Mouse (Mus musculus) limb, embryonic 13.5 days (tissue): ENCODE measurements at regions not wholly inside any gene's neighbourhood (a gene's known extent, or its start where the extent isn't known, plus 50 kb on each side); places are given as distances from the start of the nearest gene placed in this dataset.
A peak's percentile ranks its signal among the peaks of the same experiment; 100 is the strongest.
"Not testable (repeated sequence)": the region's sequence is repeated elsewhere in the genome, so short reads cannot be mapped to it uniquely, and the experiment has no call there.

Source experiments
- ATAC-seq: fragments of 200-750 bp; cut with Nextera tagmentation; 2 replicates; pipeline ENCODE4 v1.8.0; 2017; ENCODE audit warnings: low read depth, moderate number of reproducible peaks, moderate TSS enrichment; ENCODE audit not compliant: low FRiP score
- H3K27ac ChIP-seq: fragments of 300-500 bp; sonication (generic); 2 replicates; pipeline ENCODE4 v1.5.1; 2015; ENCODE audit warnings: inconsistent platforms, mild to moderate bottlenecking, moderate library complexity
- H3K27me3 ChIP-seq: fragments of 300-500 bp; sonication (generic); 2 replicates; pipeline ENCODE4 v1.6.1; 2015; ENCODE audit warnings: mild to moderate bottlenecking, inconsistent platforms
- H3K36me3 ChIP-seq: fragments of 300-500 bp; sonication (generic); 2 replicates; pipeline ENCODE4 v1.6.1; 2015; ENCODE audit warnings: inconsistent platforms, mild to moderate bottlenecking, moderate library complexity
- H3K4me1 ChIP-seq: fragments of 300-500 bp; sonication (generic); 2 replicates; pipeline ENCODE4 v1.6.1; 2015; ENCODE audit warnings: inconsistent platforms
- H3K4me2 ChIP-seq: fragments of 300-500 bp; sonication (generic); replicated peaks from 2 replicates; pipeline ENCODE4 v1.6.1; 2015; ENCODE audit warnings: inconsistent platforms, mild to moderate bottlenecking, moderate library complexity
- H3K4me3 ChIP-seq: fragments of 300-500 bp; sonication (generic); 2 replicates; pipeline ENCODE4 v1.5.1; 2015; ENCODE audit warnings: moderate library complexity, mild to moderate bottlenecking, inconsistent platforms
- H3K9ac ChIP-seq: fragments of 300-500 bp; sonication (generic); 2 replicates; pipeline ENCODE4 v1.6.1; 2015; ENCODE audit warnings: mild to moderate bottlenecking, inconsistent platforms
- H3K9me3 ChIP-seq: fragments of 300-500 bp; sonication (generic); 2 replicates; pipeline ENCODE4 v1.6.1; 2016; ENCODE audit warnings: inconsistent platforms
- WGBS: fragments of 180-500 bp; shearing (Covaris S2); methylation state at CpG from one replicate; pipeline ENCODE4 v1.1.7; 2015; 5-methylcytosine and 5-hydroxymethylcytosine counted together

GRCm38 (mm10) chr2:181930037-181930436 is 60.9 kb upstream of the Gm14496 start:
- Histone ChIP-seq H3K4me1 (no peaks in the 10 kb centered on the region), H3K4me2 (no peak overlapping the region), H3K9ac (no peak overlapping the region), H3K36me3 (no peaks in the 10 kb centered on the region), H3K4me3 (no peak overlapping the region), H3K9me3 (no peaks in the 10 kb centered on the region), H3K27me3 (no peaks in the 10 kb centered on the region), H3K27ac (no peak overlapping the region)
- WGBS = 87% methylated on average over 5 of the region's 5 CpGs
- no peak; the same call in 1 of the 2 replicates for ATAC-seq

GRCm38 (mm10) chr2:181930538-181930937 is 60.4 kb upstream of the Gm14496 start:
- not testable (repeated sequence) for H3K27ac ChIP-seq, H3K4me2 ChIP-seq, H3K36me3 ChIP-seq, H3K9me3 ChIP-seq, H3K9ac ChIP-seq, H3K27me3 ChIP-seq, H3K4me3 ChIP-seq, H3K4me1 ChIP-seq, ATAC-seq
- WGBS = 95% methylated on average over 4 of the region's 4 CpGs

GRCm38 (mm10) chr2:181931077-181931815 is 59.7 kb upstream of the Gm14496 start:
- H3K4me3 ChIP-seq, H3K4me2 ChIP-seq, H3K27ac ChIP-seq, H3K27me3 ChIP-seq, H3K36me3 ChIP-seq, H3K4me1 ChIP-seq, H3K9ac ChIP-seq, H3K9me3 ChIP-seq: not testable (repeated sequence)
- ATAC-seq = 0 out of 2 replicates have a peak, but pooled peaks have one; percentile 54
- WGBS = 71% methylated on average over 3 of the region's 3 CpGs

GRCm38 (mm10) chr2:181931918-181932605 is 58.9 kb upstream of the Gm14496 start:
- no peaks in the 10 kb centered on the region for H3K9me3 ChIP-seq
- no peaks in the 10 kb centered on the region for H3K4me1 ChIP-seq
- H3K36me3 ChIP-seq = no peaks in the 10 kb centered on the region
- H3K9ac ChIP-seq = no peak overlapping the region
- no peak overlapping the region for H3K4me2 ChIP-seq
- WGBS = 79% methylated on average over 2 of the region's 2 CpGs
- no peak for ATAC-seq
- no peaks in the 10 kb centered on the region for H3K27me3 ChIP-seq
- no peak overlapping the region for H3K27ac ChIP-seq
- H3K4me3 ChIP-seq = no peak overlapping the region
